Mouse (Mus musculus): Measurements from ENCODE around the gene Golt1a. TPM values are rescaled to one million over a fixed set of nuclear protein-coding genes. Genes with fewer than 3 reads are reported as not detected.

Gene Golt1a
- polyA plus RNA-seq, 1 experiment from 2014 or later, result not detected

DNA sequence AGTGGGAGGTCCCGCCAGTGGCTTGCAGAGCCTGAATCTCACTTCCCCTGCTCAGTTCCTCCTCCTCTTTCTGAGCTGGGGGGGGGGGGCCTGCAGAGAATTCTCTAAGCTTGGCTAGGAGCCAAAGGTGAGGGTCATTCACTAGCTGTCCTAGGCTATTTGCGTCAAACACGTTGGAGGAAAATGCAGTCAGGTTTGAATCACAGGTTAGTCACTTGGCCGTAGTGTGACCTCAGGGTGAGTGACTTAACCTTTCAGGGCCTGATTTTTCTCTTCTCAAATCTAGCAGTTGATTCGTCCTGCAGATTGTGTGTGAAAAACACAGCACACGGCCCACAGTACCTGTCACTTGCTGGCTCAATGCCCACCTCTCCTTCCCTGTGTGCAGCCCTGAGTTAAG lies 39.3 kb upstream of the Golt1a start:
- no peak overlapping the region for H3K4me3 ChIP-seq (ENCODE audit: low read depth, low read length)
- no peak overlapping the region for H3K4me2 ChIP-seq (replicated peaks; ENCODE audit: low read depth, low read length)
- H3K36me3 ChIP-seq (ENCODE audit: control insufficient read depth, insufficient read depth, low read length), result no peaks in the 10 kb centered on the region
- H3K9ac ChIP-seq (ENCODE audit: low read depth, low read length), result no peak overlapping the region
- no peaks in the 10 kb centered on the region for H3K9me3 ChIP-seq (ENCODE audit: control insufficient read depth, low read length)
- H3K27me3 ChIP-seq (ENCODE audit: control insufficient read depth, insufficient read depth, low read length), result no peaks in the 10 kb centered on the region
- no peak overlapping the region for H3K27ac ChIP-seq (ENCODE audit: low read depth, low read length)
- DNase-seq (ENCODE audit: low spot score), result no peak
- ATAC-seq (ENCODE audit: low FRiP score), result no peak
- peaks cover 7% of the 10 kb centered on the region for H3K4me1 ChIP-seq (replicated peaks; ENCODE audit: control insufficient read depth, insufficient read depth, low read length)
- 69% methylated on average over 6 of the region's 6 CpGs for WGBS

DNA sequence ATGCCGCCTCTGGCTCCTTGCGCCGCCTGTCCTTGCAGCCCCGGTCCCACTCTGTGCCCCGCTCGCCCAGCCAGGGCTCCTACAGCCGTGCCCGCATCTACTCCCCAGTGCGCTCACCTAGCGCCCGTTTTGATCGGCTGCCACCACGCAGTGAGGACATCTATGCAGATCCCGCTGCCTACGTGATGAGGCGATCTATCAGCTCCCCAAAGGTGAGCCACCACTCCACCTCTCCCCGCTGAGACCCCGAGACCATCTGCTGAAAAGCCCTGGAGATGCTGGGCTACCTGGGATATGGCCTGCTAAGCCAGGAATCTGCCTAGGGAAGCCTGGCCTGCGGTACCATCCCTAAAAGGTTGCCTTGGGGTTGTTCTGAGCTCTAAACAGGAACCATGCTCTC lies 35.4 kb upstream of the Golt1a start:
- H3K4me1 ChIP-seq (replicated peaks; ENCODE audit: control insufficient read depth, insufficient read depth, low read length), result peaks cover 3% of the 10 kb centered on the region; the same call in 1 of the 2 replicates
- DNase-seq (ENCODE audit: low spot score) (no peak), ATAC-seq (ENCODE audit: low FRiP score) (no peak)
- H3K27me3 ChIP-seq (ENCODE audit: control insufficient read depth, insufficient read depth, low read length), result no peaks in the 10 kb centered on the region
- 93% methylated on average over 16 of the region's 19 CpGs for WGBS
- H3K9ac ChIP-seq (ENCODE audit: low read depth, low read length), result no peak overlapping the region
- H3K36me3 ChIP-seq (ENCODE audit: control insufficient read depth, insufficient read depth, low read length), result no peaks in the 10 kb centered on the region
- no peak overlapping the region for H3K4me3 ChIP-seq (ENCODE audit: low read depth, low read length)
- H3K27ac ChIP-seq (ENCODE audit: low read depth, low read length), result no peak overlapping the region
- H3K9me3 ChIP-seq (ENCODE audit: control insufficient read depth, low read length), result no peaks in the 10 kb centered on the region
- H3K4me2 ChIP-seq (replicated peaks; ENCODE audit: low read depth, low read length), result no peak overlapping the region

DNA sequence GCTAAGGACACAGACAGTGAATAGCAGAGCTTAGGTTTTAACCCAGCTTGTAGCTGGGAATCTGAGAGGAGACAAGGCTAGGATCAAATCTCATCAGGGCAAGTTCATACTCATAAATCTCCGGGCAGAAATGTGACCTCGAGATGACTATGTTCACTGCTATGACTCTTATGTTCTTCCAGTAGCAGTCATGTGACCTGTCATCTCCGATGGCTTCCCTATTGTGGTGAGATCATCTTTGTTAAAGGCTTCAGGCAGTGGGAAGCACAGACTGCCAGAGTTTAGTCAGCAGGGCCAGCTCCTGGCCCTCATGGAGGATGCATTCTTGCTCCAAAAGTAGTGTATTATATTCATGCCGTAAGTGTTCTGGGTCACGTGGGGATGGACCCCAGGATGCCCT lies 32.6 kb upstream of the Golt1a start:
- no peak overlapping the region for H3K4me2 ChIP-seq (replicated peaks; ENCODE audit: low read depth, low read length)
- H3K4me3 ChIP-seq (ENCODE audit: low read depth, low read length), result no peak overlapping the region
- H3K27me3 ChIP-seq (ENCODE audit: control insufficient read depth, insufficient read depth, low read length), result no peaks in the 10 kb centered on the region
- DNase-seq (ENCODE audit: low spot score) (no peak), ATAC-seq (ENCODE audit: low FRiP score) (no peak)
- no peaks in the 10 kb centered on the region for H3K36me3 ChIP-seq (ENCODE audit: control insufficient read depth, insufficient read depth, low read length)
- WGBS, result 76% methylated on average over 5 of the region's 5 CpGs
- no peak overlapping the region for H3K27ac ChIP-seq (ENCODE audit: low read depth, low read length)
- H3K9ac ChIP-seq (ENCODE audit: low read depth, low read length), result no peak overlapping the region
- H3K4me1 ChIP-seq (replicated peaks; ENCODE audit: control insufficient read depth, insufficient read depth, low read length), result peaks cover 3% of the 10 kb centered on the region; the same call in 1 of the 2 replicates
- no peaks in the 10 kb centered on the region for H3K9me3 ChIP-seq (ENCODE audit: control insufficient read depth, low read length)

DNA sequence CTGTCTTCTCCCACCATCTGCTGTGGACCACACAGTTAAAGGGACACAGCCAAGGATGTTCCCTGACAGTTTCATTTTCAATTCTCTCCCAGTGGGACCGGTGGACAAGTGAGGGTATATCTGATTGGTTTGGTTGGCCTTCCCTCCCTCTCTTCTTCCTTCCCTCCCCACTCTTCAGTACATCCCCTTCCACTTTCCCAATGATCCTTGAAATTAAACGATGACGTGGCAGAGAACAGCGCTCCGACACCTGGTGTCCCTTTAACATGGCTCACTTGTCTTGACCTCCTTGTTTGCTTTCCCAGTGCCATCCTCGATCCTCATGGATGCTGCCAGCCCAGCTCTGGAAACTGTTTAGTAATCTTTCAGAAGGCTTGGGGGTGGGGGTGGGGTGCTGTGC lies 31.1 kb upstream of the Golt1a start:
- 69% methylated on average over 6 of the region's 6 CpGs for WGBS
- H3K36me3 ChIP-seq (ENCODE audit: control insufficient read depth, insufficient read depth, low read length), result no peaks in the 10 kb centered on the region
- peaks cover 3% of the 10 kb centered on the region; the same call in 1 of the 2 replicates for H3K4me1 ChIP-seq (replicated peaks; ENCODE audit: control insufficient read depth, insufficient read depth, low read length)
- DNase-seq (ENCODE audit: low spot score), result no peak
- H3K9me3 ChIP-seq (ENCODE audit: control insufficient read depth, low read length), result no peaks in the 10 kb centered on the region
- no peak overlapping the region for H3K9ac ChIP-seq (ENCODE audit: low read depth, low read length)
- H3K27me3 ChIP-seq (ENCODE audit: control insufficient read depth, insufficient read depth, low read length), result no peaks in the 10 kb centered on the region
- peak; percentile 52; the same call in 1 of the 2 replicates for ATAC-seq (ENCODE audit: low FRiP score)
- no peak overlapping the region for H3K4me3 ChIP-seq (ENCODE audit: low read depth, low read length)
- H3K27ac ChIP-seq (ENCODE audit: low read depth, low read length), result peak overlapping the region; percentile 54; the same call in 1 of the 2 replicates
- no peak overlapping the region for H3K4me2 ChIP-seq (replicated peaks; ENCODE audit: low read depth, low read length)

DNA sequence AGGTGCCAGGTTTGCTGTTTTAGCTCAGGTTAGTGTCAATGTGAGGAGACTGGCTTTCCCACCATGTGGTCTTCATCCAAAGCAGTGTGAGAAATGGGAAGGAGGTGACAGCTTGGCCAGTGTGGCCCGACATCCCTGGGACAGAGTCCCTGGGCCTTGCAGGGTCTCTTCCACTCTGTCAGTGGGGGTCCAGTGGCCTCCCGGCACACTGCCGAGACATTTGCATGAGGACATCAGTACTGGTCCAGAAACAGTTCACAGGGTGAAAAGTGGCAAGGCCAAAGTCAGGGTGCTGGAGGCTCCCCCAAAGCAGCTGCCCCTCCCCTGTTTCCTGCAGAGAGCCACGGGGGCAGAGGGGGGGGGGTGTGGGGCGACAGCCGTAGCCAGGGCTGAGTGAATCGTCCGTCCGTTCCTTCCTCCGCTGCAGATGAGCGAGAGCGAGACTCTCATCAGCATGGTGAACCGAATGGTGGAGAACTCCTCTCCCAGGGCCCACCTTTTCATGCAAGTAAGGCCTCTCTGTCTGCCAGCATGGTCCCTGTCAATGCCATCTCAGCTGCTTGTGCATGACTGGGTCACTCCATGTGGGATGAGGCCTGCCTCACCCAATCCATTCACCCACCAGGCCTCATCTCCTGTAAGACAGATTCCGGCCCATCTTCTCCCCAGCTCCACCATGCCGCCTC lies 30.5 kb upstream of the Golt1a start:
- 68% methylated on average over 15 of the region's 15 CpGs for WGBS
- H3K4me2 ChIP-seq (replicated peaks; ENCODE audit: low read depth, low read length), result no peak overlapping the region
- DNase-seq (ENCODE audit: low spot score) (no peak), ATAC-seq (ENCODE audit: low FRiP score) (peak; percentile 20; the same call in 1 of the 2 replicates)
- no peak overlapping the region for H3K4me3 ChIP-seq (ENCODE audit: low read depth, low read length)
- H3K27ac ChIP-seq (ENCODE audit: low read depth, low read length), result no peak overlapping the region
- H3K27me3 ChIP-seq (ENCODE audit: control insufficient read depth, insufficient read depth, low read length), result no peaks in the 10 kb centered on the region
- H3K9me3 ChIP-seq (ENCODE audit: control insufficient read depth, low read length), result no peaks in the 10 kb centered on the region
- H3K9ac ChIP-seq (ENCODE audit: low read depth, low read length), result no peak overlapping the region
- no peaks in the 10 kb centered on the region for H3K36me3 ChIP-seq (ENCODE audit: control insufficient read depth, insufficient read depth, low read length)
- H3K4me1 ChIP-seq (replicated peaks; ENCODE audit: control insufficient read depth, insufficient read depth, low read length), result peaks cover 3% of the 10 kb centered on the region; the same call in 1 of the 2 replicates

DNA sequence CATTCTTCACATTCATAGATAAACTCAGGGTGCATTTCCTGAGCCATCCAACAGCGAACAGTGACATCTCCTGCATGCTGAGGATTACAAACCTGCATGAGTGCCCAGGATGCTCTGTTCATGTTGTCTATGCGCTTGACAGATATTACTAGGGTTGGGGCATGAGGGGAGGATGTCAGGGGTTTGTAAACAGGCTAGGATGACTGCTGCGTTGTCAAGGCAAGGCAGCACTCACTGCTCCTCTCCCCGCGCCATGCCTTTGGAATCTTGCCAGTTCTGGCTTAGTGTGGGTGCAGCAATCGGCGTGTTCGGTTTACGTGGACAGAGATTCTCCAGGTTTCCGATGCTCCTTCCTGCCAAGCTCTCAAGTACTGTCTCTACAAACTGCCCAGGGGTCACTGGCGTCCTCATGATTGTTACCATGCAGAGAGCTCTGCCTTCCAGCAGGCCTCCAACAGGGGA lies 29.9 kb upstream of the Golt1a start:
- DNase-seq (ENCODE audit: low spot score) (no peak), ATAC-seq (ENCODE audit: low FRiP score) (no peak)
- no peak overlapping the region for H3K9ac ChIP-seq (ENCODE audit: low read depth, low read length)
- H3K36me3 ChIP-seq (ENCODE audit: control insufficient read depth, insufficient read depth, low read length), result no peaks in the 10 kb centered on the region
- H3K27ac ChIP-seq (ENCODE audit: low read depth, low read length), result no peak overlapping the region
- no peaks in the 10 kb centered on the region for H3K27me3 ChIP-seq (ENCODE audit: control insufficient read depth, insufficient read depth, low read length)
- no peak overlapping the region for H3K4me3 ChIP-seq (ENCODE audit: low read depth, low read length)
- H3K4me2 ChIP-seq (replicated peaks; ENCODE audit: low read depth, low read length), result no peak overlapping the region
- H3K9me3 ChIP-seq (ENCODE audit: control insufficient read depth, low read length), result no peaks in the 10 kb centered on the region
- peaks cover 3% of the 10 kb centered on the region; the same call in 1 of the 2 replicates for H3K4me1 ChIP-seq (replicated peaks; ENCODE audit: control insufficient read depth, insufficient read depth, low read length)
- 86% methylated on average over 11 of the region's 11 CpGs for WGBS

DNA sequence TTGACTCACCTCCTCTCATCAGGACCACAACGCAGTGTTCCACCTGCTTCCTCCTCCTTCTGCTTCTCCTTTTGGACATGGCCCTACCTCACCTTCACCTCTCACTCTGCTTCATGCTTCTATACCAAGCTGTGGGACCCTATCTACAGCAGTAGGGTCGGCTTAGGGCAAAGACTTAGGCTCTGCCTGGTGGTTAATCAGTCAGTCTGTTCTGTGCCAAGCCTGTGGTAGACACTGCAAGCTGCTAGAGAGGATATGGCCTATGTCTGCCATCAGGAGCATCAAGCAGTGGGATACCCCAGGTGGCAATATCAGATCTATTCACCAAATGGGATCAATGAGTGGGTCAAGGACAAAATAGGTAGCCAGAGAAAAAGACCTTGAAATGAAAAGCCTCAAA lies 29.1 kb upstream of the Golt1a start:
- H3K27ac ChIP-seq (ENCODE audit: low read depth, low read length), result no peak overlapping the region
- DNase-seq (ENCODE audit: low spot score), result no peak
- H3K9me3 ChIP-seq (ENCODE audit: control insufficient read depth, low read length), result no peaks in the 10 kb centered on the region
- H3K36me3 ChIP-seq (ENCODE audit: control insufficient read depth, insufficient read depth, low read length), result no peaks in the 10 kb centered on the region
- H3K4me3 ChIP-seq (ENCODE audit: low read depth, low read length), result no peak overlapping the region
- H3K27me3 ChIP-seq (ENCODE audit: control insufficient read depth, insufficient read depth, low read length), result no peaks in the 10 kb centered on the region
- peaks cover 3% of the 10 kb centered on the region; the same call in 1 of the 2 replicates for H3K4me1 ChIP-seq (replicated peaks; ENCODE audit: control insufficient read depth, insufficient read depth, low read length)
- no peak overlapping the region for H3K9ac ChIP-seq (ENCODE audit: low read depth, low read length)
- WGBS, result 92% methylated on average over 2 of the region's 2 CpGs
- ATAC-seq (ENCODE audit: low FRiP score), result no peak
- no peak overlapping the region for H3K4me2 ChIP-seq (replicated peaks; ENCODE audit: low read depth, low read length)

DNA sequence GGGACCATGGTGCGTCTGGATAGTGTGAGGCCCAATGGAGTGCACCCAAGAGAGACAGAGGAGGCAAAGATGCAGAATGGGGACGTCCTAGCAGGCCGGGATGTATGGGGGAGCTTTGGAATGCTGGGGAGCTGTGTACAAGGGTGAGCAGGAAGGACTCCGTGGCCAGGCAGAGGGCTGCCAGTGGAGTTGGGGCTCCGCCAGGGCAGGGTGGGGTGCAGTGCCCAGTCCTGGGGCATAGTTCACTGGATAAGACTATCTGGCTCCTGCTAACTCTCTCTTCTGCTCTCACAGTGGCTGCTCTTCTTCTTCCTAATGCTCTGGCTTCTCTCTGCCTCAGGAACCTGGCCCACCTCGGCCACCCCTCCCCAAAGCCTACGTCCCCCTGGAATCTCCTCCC lies 23.7 kb upstream of the Golt1a start:
- no peak overlapping the region for H3K4me3 ChIP-seq (ENCODE audit: low read depth, low read length)
- 84% methylated on average over 7 of the region's 7 CpGs for WGBS
- DNase-seq (ENCODE audit: low spot score) (no peak), ATAC-seq (ENCODE audit: low FRiP score) (no peak)
- no peaks in the 10 kb centered on the region for H3K27me3 ChIP-seq (ENCODE audit: control insufficient read depth, insufficient read depth, low read length)
- H3K36me3 ChIP-seq (ENCODE audit: control insufficient read depth, insufficient read depth, low read length), result peaks cover 2% of the 10 kb centered on the region; the same call in 1 of the 2 replicates
- H3K27ac ChIP-seq (ENCODE audit: low read depth, low read length), result no peak overlapping the region
- H3K9me3 ChIP-seq (ENCODE audit: control insufficient read depth, low read length), result no peaks in the 10 kb centered on the region
- H3K9ac ChIP-seq (ENCODE audit: low read depth, low read length), result no peak overlapping the region
- H3K4me1 ChIP-seq (replicated peaks; ENCODE audit: control insufficient read depth, insufficient read depth, low read length), result no peaks in the 10 kb centered on the region
- no peak overlapping the region for H3K4me2 ChIP-seq (replicated peaks; ENCODE audit: low read depth, low read length)

DNA sequence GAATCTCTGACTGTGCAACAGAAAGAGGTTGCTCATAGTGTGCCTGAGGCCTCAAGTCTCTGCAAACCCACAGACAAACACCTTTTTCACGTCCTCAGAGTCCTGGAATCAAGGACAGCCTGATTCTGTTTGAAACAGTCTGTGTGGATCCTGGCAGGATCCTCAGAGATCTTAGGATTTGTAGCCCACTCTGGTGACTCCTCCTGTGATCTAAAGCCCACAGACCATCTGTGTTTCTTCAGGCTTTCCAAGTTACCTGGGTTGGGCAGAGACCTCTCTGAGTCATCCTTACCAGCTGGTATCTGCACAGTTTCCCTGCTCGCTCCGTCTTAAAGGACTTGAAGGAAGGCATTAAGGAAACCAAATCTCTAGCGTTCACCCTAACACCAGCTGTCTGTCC lies 22.5 kb upstream of the Golt1a start:
- Histone ChIP-seq H3K4me3 (ENCODE audit: low read depth, low read length) (no peak overlapping the region), H3K27me3 (ENCODE audit: control insufficient read depth, insufficient read depth, low read length) (no peaks in the 10 kb centered on the region), H3K27ac (ENCODE audit: low read depth, low read length) (no peak overlapping the region), H3K4me1 (replicated peaks; ENCODE audit: control insufficient read depth, insufficient read depth, low read length) (no peaks in the 10 kb centered on the region), H3K36me3 (ENCODE audit: control insufficient read depth, insufficient read depth, low read length) (peaks cover 2% of the 10 kb centered on the region; the same call in 1 of the 2 replicates), H3K4me2 (replicated peaks; ENCODE audit: low read depth, low read length) (no peak overlapping the region), H3K9me3 (ENCODE audit: control insufficient read depth, low read length) (no peaks in the 10 kb centered on the region), H3K9ac (ENCODE audit: low read depth, low read length) (no peak overlapping the region)
- DNase-seq (ENCODE audit: low spot score) (no peak), ATAC-seq (ENCODE audit: low FRiP score) (no peak)
- 93% methylated on average over 4 of the region's 4 CpGs for WGBS

Measured in hindbrain, embryonic 11.5 days (tissue).